Mouse (Mus musculus) heart, embryonic 12.5 days (tissue): ENCODE measurements around the gene H2afj. TPM values are rescaled to one million over a fixed set of nuclear protein-coding genes. Genes with fewer than 3 reads are reported as not detected.

ENCODE experiments used
- ATAC-seq: fragments of 200-750 bp; cut with Nextera tagmentation; 2 replicates; pipeline ENCODE4 v1.8.0; 2017; ENCODE audit warnings: moderate TSS enrichment, moderate library complexity; ENCODE audit not compliant: insufficient number of reproducible peaks, low FRiP score
- H3K27ac ChIP-seq: fragments of 300-500 bp; sonication (generic); 2 replicates; pipeline ENCODE4 v1.5.1; 2016; ENCODE audit warnings: mild to moderate bottlenecking, moderate library complexity; ENCODE audit not compliant: poor library complexity, severe bottlenecking
- H3K27me3 ChIP-seq: fragments of 300-500 bp; sonication (generic); replicated peaks from 2 replicates; pipeline ENCODE4 v1.6.1; 2016; ENCODE audit warnings: mild to moderate bottlenecking, moderate library complexity
- H3K36me3 ChIP-seq: fragments of 300-500 bp; sonication (generic); 2 replicates; pipeline ENCODE4 v1.6.1; 2016; ENCODE audit warnings: mild to moderate bottlenecking, moderate library complexity
- H3K4me1 ChIP-seq: fragments of 300-500 bp; sonication (generic); replicated peaks from 2 replicates; pipeline ENCODE4 v1.6.1; 2016; ENCODE audit warnings: mild to moderate bottlenecking
- H3K4me2 ChIP-seq: fragments of 300-500 bp; sonication (generic); 2 replicates; pipeline ENCODE4 v1.6.1; 2016; ENCODE audit warnings: mild to moderate bottlenecking, moderate library complexity
- H3K4me3 ChIP-seq: fragments of 300-500 bp; sonication (generic); 2 replicates; pipeline ENCODE4 v1.5.1; 2016; ENCODE audit warnings: mild to moderate bottlenecking
- H3K9ac ChIP-seq: fragments of 300-500 bp; sonication (generic); 2 replicates; pipeline ENCODE4 v1.6.1; 2016; ENCODE audit warnings: mild to moderate bottlenecking, moderate library complexity
- H3K9me3 ChIP-seq: fragments of 300-500 bp; sonication (generic); replicated peaks from 2 replicates; pipeline ENCODE4 v1.6.1; 2016; ENCODE audit warnings: mild to moderate bottlenecking, moderate library complexity
- WGBS: fragments of 180-500 bp; shearing (Covaris S2); methylation state at CpG from one replicate; pipeline ENCODE4 v1.1.7; 2016; 5-methylcytosine and 5-hydroxymethylcytosine counted together
- polyA plus RNA-seq: library from polyadenylated mRNA; unstranded; fragments of >200 nt; fragmentation: Nextera tagmentation; extraction: Ambion mirVana; gene quantifications from 2 replicates; pipeline ENCODE4 v1.2.1, GENCODE M21; 2016

The H2afj gene
- polyA plus RNA-seq, 1 experiment from 2014 or later: 86.2 TPM

DNA sequence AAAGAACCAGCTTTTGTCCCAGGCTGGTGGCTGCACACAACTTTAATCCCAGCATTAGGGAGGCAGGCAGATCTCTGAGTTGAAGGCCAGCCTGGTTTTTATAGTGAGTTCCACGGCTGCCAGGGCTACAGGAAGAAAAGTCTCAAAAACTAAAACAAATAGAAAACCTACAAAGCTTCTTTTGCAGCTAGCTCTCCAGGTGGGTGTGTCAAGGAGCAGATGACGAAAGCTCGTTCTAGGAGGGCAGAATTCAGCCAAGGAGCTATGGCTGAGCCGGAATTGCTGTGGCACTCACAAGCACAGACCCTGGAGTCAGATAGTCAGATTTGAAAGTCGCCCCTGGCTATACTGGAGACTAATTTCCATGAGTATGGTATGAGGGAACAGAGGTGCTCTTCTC lies 1.2 kb upstream of the H2afj start:
- H3K36me3 ChIP-seq: peaks cover 5% of the 10 kb centered on the region; the same call in 1 of the 2 replicates
- H3K27ac ChIP-seq: no peak overlapping the region
- peak overlapping the region; percentile 91 for H3K4me2 ChIP-seq
- 71% methylated on average over 5 of the region's 5 CpGs for WGBS
- ATAC-seq: no peak
- no peaks in the 10 kb centered on the region for H3K27me3 ChIP-seq
- 0 out of 2 replicates have a peak overlapping the region, but pooled peaks have one; percentile 44 for H3K9ac ChIP-seq
- H3K9me3 ChIP-seq: no peaks in the 10 kb centered on the region
- H3K4me1 ChIP-seq: peaks cover 34% of the 10 kb centered on the region
- H3K4me3 ChIP-seq: 0 out of 2 replicates have a peak overlapping the region, but pooled peaks have one; percentile 71

DNA sequence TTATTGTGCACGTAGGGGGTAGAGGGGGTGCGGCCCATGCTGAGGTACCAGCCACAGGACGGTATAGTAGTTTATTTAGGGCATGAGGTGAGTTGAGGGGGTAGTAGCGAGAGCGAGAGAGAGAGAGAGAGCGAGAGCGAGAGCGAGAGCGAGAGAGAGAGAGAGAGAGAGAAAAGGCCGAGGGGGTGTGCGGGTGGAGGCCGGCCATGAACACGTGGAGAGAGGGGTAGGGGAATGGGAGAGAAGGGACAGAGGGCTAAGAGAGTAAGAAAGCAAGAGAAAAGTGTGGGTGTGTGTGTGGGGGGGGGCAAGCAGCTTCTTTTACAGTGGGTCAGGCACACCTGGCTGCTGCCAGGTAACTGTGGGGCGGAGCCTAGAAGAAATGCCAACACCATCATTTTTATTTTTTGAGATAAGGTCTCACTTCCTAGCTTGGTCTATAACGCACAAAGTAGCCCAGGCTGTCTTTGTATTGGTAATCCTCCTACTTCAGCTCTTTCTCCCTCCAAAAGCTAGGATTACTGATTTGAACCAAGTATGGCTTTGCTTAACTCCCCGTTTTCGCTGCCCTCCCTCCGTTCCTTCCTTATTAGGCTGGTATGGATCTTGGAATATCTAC lies 540 bp upstream of the H2afj start:
- peak overlapping the region; percentile 76 for H3K27ac ChIP-seq
- peak overlapping the region; percentile 91 for H3K4me2 ChIP-seq
- peak overlapping the region; percentile 44 for H3K9ac ChIP-seq
- 19% methylated on average over 18 of the region's 18 CpGs for WGBS
- no peaks in the 10 kb centered on the region for H3K9me3 ChIP-seq
- no peak for ATAC-seq
- no peaks in the 10 kb centered on the region for H3K27me3 ChIP-seq
- peaks cover 11% of the 10 kb centered on the region for H3K36me3 ChIP-seq
- peak overlapping the region; percentile 71 for H3K4me3 ChIP-seq
- H3K4me1 ChIP-seq: peaks cover 34% of the 10 kb centered on the region

DNA sequence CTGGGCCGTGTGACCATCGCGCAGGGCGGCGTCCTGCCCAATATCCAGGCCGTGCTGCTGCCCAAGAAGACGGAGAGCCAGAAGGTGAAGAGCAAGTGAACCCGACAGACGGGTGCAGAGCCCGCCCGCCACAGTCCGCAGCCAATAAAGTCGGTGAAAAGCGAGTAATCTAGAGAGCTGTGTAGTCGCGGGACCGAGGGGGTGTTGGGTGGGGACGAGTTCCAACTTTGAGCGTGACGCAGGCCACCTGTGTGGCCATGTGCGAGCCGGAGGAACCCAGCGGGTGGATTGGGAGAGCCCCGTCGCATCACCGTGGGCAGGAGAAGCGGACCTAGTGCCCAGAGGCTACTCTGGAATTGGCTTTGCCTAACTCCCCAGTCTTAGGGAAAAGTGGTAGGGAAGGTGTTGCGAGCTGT lies 595 bp downstream of the H2afj start:
- WGBS: under 1% methylated on average over 28 of the region's 28 CpGs
- peak overlapping the region; percentile 80 for H3K9ac ChIP-seq
- H3K27me3 ChIP-seq: no peaks in the 10 kb centered on the region
- H3K4me3 ChIP-seq: peak overlapping the region; percentile 71
- H3K36me3 ChIP-seq: peaks cover 17% of the 10 kb centered on the region
- H3K27ac ChIP-seq: no peak overlapping the region; the same call in 1 of the 2 replicates
- ATAC-seq: peak; percentile 8; the same call in 1 of the 2 replicates
- H3K4me2 ChIP-seq: peak overlapping the region; percentile 91
- no peaks in the 10 kb centered on the region for H3K9me3 ChIP-seq
- H3K4me1 ChIP-seq: peaks cover 26% of the 10 kb centered on the region

DNA sequence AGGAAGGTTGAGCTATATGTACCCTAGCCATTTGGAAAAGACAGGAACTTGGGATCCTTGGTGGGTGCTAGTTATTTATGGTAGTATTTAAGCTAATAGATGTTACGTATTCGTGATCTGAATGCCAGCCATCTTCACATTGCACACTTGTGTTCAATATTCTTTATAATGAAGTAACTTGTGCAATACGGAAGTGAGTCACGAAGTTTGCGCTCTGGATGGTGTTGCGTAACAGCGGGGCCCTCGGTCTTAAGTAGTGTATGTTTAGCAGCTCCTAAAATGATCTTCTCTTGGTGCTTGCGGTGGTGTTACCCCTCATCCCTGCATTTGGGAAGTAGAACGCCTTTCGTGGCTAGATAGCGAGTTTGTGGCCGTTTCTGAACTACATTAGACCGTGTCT lies 1.0 kb downstream of the H2afj start:
- no peak overlapping the region for H3K27ac ChIP-seq
- no peak for ATAC-seq
- peaks cover 22% of the 10 kb centered on the region for H3K36me3 ChIP-seq
- H3K27me3 ChIP-seq: no peaks in the 10 kb centered on the region
- H3K9me3 ChIP-seq: no peaks in the 10 kb centered on the region
- H3K4me2 ChIP-seq: peak overlapping the region; percentile 91
- peaks cover 26% of the 10 kb centered on the region for H3K4me1 ChIP-seq
- peak overlapping the region; percentile 80 for H3K9ac ChIP-seq
- H3K4me3 ChIP-seq: peak overlapping the region; percentile 71
- WGBS: 23% methylated on average over 14 of the region's 14 CpGs

DNA sequence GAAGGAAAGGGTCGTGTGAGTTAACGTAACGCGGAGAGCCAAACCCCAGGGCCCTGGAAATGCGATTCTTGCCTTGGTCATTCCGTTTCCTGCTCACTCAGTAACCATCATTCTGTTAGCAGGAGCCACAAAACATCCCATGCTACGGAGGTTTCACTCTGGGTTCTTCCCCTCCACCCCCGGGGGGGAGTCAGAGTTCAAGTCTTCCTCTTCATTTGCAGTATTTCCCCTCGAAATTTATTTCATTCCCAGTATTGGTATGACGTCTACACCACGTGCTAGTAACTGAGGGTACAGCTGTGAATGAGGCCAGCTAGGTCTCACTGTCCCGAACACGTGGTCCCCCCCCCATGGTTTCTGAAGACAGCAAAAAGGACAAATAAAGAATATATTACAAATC lies 1.6 kb downstream of the H2afj start:
- Histone ChIP-seq H3K27me3 (no peaks in the 10 kb centered on the region), H3K4me2 (peak overlapping the region; percentile 91), H3K9ac (peak overlapping the region; percentile 80; the same call in 1 of the 2 replicates), H3K4me3 (peak overlapping the region; percentile 71), H3K27ac (no peak overlapping the region), H3K4me1 (peaks cover 26% of the 10 kb centered on the region), H3K36me3 (peaks cover 27% of the 10 kb centered on the region), H3K9me3 (no peaks in the 10 kb centered on the region)
- WGBS: 63% methylated on average over 13 of the region's 13 CpGs
- no peak for ATAC-seq

DNA sequence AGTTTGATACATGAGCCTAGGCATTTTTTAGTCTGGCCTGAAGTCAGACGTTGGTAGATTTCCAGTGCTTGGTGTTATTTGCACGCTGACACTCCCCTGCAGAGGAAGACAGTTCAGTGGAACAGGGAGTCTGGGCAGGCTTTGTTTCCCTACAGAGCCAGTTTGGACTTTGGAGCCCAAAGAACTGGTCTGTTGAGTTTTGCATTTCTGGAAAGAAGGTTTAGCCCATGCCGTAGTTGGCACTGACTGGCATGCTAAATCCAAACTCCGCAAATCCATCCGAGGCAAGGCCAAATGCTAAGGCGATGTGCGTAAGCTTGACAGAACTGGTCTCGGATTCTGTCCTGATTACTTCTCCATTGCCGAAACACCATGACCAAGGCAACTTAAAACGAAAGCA lies 3.2 kb downstream of the H2afj start:
- H3K9me3 ChIP-seq: no peaks in the 10 kb centered on the region
- H3K27ac ChIP-seq: no peak overlapping the region
- 87% methylated on average over 10 of the region's 10 CpGs for WGBS
- no peaks in the 10 kb centered on the region for H3K27me3 ChIP-seq
- no peak overlapping the region for H3K4me2 ChIP-seq
- no peak overlapping the region for H3K4me3 ChIP-seq
- peaks cover 41% of the 10 kb centered on the region for H3K36me3 ChIP-seq
- ATAC-seq: no peak
- no peak overlapping the region for H3K9ac ChIP-seq
- peaks cover 21% of the 10 kb centered on the region for H3K4me1 ChIP-seq

DNA sequence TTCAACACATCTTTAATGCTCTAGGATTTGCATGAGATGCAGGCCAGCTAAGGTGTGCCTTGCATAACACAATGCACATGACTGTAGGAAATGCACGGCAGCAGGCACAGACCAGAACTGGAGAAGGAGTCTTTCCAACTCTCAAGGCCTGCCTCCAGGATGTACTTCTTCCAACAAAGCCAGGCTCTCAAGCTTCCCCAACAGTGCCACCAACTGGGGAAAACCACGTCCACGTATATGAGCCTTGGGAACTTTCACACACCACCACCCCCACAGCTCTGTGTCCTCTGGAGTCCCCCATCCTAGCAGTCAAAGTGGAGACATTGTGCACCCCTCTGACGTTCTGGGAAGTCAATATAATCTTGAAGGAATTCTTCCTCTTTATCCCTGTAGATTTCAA lies 5.1 kb downstream of the H2afj start:
- 30% methylated on average over 4 of the region's 4 CpGs for WGBS
- H3K4me3 ChIP-seq: no peak overlapping the region
- no peak overlapping the region for H3K9ac ChIP-seq
- no peak overlapping the region for H3K4me2 ChIP-seq
- no peaks in the 10 kb centered on the region for H3K27me3 ChIP-seq
- peaks cover 59% of the 10 kb centered on the region for H3K36me3 ChIP-seq
- H3K27ac ChIP-seq: no peak overlapping the region
- H3K4me1 ChIP-seq: peaks cover 17% of the 10 kb centered on the region
- H3K9me3 ChIP-seq: no peaks in the 10 kb centered on the region
- no peak for ATAC-seq

DNA sequence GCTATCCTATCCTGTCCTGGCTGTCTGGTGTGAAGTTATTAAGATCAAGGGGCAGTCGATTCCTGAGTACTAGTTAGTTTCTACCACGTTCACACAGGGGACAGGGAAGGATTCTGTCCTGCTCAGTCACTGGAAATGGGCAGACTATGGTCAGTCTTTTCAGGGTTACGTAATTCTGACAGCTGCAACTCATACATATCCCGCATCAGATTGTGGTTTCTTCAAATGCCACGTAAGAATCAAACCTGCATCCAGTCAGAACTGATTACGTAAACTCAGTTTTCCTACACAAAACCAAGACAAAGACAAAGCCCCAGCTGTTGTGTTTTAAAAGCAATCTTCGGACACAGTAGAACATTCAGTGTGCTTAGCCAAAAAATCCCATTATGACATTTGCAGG lies 7.3 kb downstream of the H2afj start:
- Histone ChIP-seq H3K4me3 (no peak overlapping the region), H3K9ac (no peak overlapping the region), H3K27me3 (no peaks in the 10 kb centered on the region), H3K9me3 (no peaks in the 10 kb centered on the region), H3K36me3 (peaks cover 75% of the 10 kb centered on the region), H3K4me2 (no peak overlapping the region), H3K27ac (no peak overlapping the region), H3K4me1 (0 out of 2 replicates have a peak, but pooled peaks cover under 1% of the 10 kb centered on the region)
- ATAC-seq: no peak
- WGBS: 93% methylated on average over 7 of the region's 7 CpGs

DNA sequence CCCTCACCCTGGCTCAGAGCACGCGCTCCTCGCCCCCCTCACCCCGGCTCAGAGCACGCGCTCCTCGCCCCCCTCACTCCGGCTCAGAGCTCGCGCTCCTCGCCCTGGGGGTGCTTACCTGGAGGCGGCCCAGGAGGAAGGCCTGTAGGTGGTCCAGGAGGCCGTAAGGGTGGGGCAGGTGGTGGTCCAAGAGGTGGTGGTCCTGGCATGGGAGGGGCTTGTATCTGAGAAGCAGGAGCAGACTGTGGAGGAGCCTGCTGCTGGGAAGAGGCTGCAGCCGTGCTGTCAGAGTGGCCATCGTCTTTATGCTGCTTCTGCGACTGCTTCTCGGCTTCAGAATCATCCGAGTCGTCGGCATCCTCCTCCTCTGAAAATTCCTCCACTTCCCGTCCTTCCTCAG lies 8.8 kb downstream of the H2afj start:
- Histone ChIP-seq H3K4me2 (no peak overlapping the region), H3K27ac (no peak overlapping the region), H3K4me1 (peaks cover 11% of the 10 kb centered on the region), H3K36me3 (peaks cover 88% of the 10 kb centered on the region), H3K9ac (no peak overlapping the region), H3K4me3 (no peak overlapping the region), H3K9me3 (no peaks in the 10 kb centered on the region), H3K27me3 (no peaks in the 10 kb centered on the region)
- 92% methylated on average over 21 of the region's 21 CpGs for WGBS
- ATAC-seq: no peak

DNA sequence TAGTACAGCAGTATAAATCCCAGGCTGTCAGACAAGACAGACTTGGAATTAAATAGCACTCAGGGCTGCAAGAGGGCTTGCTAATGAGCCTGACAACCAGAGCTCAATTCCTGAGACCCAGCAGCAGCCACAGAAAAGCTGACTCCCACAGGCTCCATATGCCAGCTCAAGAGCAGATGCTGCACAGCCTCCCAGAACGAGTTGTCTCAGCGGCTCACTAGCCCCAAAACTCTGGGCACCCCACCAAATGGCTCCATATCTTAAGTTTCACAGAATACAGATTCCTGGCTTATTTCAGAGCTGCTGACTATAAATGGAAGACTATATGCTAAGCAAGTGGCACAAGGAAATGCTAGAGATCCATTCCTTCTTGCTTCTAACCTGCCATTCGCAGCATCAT lies 9.5 kb downstream of the H2afj start:
- peaks cover 11% of the 10 kb centered on the region for H3K4me1 ChIP-seq
- no peaks in the 10 kb centered on the region for H3K27me3 ChIP-seq
- H3K27ac ChIP-seq: no peak overlapping the region
- H3K9ac ChIP-seq: no peak overlapping the region
- peaks cover 90% of the 10 kb centered on the region for H3K36me3 ChIP-seq
- H3K4me2 ChIP-seq: no peak overlapping the region
- H3K4me3 ChIP-seq: no peak overlapping the region
- WGBS: 92% methylated on average over 3 of the region's 3 CpGs
- H3K9me3 ChIP-seq: no peaks in the 10 kb centered on the region
- ATAC-seq: no peak

DNA sequence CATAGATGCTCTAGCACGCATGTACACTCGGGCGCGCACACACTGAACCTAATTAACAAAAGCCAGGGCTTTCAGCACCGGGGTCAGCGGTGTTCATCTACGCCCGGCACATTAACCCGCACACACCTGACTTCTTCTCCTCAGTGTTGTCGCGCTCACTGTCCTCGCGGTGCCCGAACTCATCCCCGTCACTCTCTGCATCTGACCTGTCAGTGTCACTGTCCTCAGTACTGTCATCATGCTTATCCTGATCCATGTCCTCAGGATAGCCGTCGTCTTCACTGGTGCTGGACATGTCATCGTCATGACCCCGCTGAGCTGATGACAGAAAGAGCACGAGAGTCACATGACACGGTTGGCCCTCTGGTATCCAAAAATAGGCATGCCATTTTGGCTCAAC lies 12.3 kb downstream of the H2afj start:
- H3K4me2 ChIP-seq: no peak overlapping the region
- peaks cover 11% of the 10 kb centered on the region for H3K4me1 ChIP-seq
- no peak overlapping the region for H3K4me3 ChIP-seq
- 79% methylated on average over 21 of the region's 21 CpGs for WGBS
- H3K36me3 ChIP-seq: peaks cover 88% of the 10 kb centered on the region
- no peaks in the 10 kb centered on the region for H3K9me3 ChIP-seq
- no peak for ATAC-seq
- no peak overlapping the region for H3K27ac ChIP-seq
- H3K9ac ChIP-seq: no peak overlapping the region
- no peaks in the 10 kb centered on the region for H3K27me3 ChIP-seq

DNA sequence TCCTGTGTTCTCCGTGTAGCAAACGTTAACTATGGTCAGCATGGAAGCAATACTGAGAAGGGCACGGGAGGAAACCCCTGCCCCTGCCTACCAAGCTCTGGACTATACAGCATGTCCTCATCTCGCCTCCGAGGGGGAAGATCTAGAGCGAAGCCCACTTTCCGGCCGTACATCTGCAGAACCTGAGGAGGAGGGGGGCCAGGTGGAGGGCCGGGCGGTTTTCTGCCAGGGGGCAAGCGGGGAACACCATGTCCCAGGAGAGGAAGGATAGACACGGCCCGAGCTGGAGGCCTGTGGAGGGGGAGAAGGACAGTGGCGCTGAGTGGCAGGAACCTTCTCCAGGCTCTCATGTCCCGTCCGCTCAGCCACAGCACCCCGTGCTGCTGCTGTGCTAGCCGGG lies 13.0 kb downstream of the H2afj start:
- Histone ChIP-seq H3K27ac (no peak overlapping the region), H3K36me3 (peaks cover 86% of the 10 kb centered on the region), H3K4me3 (no peak overlapping the region), H3K9me3 (no peaks in the 10 kb centered on the region), H3K9ac (no peak overlapping the region), H3K4me2 (no peak overlapping the region), H3K4me1 (peaks cover 11% of the 10 kb centered on the region), H3K27me3 (no peaks in the 10 kb centered on the region)
- no peak for ATAC-seq
- WGBS: 88% methylated on average over 18 of the region's 18 CpGs
